Mouse (Mus musculus) small intestine, adult 2 months (tissue): ENCODE results near the gene Ubqln4. TPM values are rescaled to one million over a fixed set of nuclear protein-coding genes. Genes with fewer than 3 reads are reported as not detected.

ENCODE experiments used
- H3K27ac ChIP-seq: fragments of 200-500 bp; 2 replicates; pipeline ENCODE4 v1.5.1; 2012; ENCODE audit warnings: low read depth, low read length, control low read depth, inconsistent platforms; ENCODE audit not compliant: insufficient read depth
- H3K27me3 ChIP-seq: fragments of 200-500 bp; 2 replicates; pipeline ENCODE4 v1.6.1; 2012; ENCODE audit warnings: mild to moderate bottlenecking, moderate library complexity, low read length, inconsistent platforms; ENCODE audit not compliant: control insufficient read depth, insufficient read depth
- H3K36me3 ChIP-seq: fragments of 200-500 bp; 2 replicates; pipeline ENCODE4 v1.6.1; 2012; ENCODE audit warnings: mild to moderate bottlenecking, low read length, control low read depth, inconsistent platforms; ENCODE audit not compliant: control insufficient read depth, insufficient read depth
- H3K4me1 ChIP-seq: fragments of 200-500 bp; 2 replicates; pipeline ENCODE4 v1.6.1; 2012; ENCODE audit warnings: low read length, inconsistent platforms, mixed read lengths; ENCODE audit not compliant: control insufficient read depth, insufficient read depth, insufficient read length
- H3K4me3 ChIP-seq: fragments of 200-500 bp; 2 replicates; pipeline ENCODE4 v1.5.1; 2012; ENCODE audit warnings: low read depth, mild to moderate bottlenecking, control low read depth, inconsistent platforms, low read length, moderate library complexity
- CTCF ChIP-seq: fragments of 200-500 bp; IDR thresholded peaks from 2 replicates; pipeline ENCODE4 v1.5.1; 2012; ENCODE audit warnings: low read depth, mild to moderate bottlenecking, control low read depth, inconsistent platforms, low read length, moderate library complexity, mixed read lengths; ENCODE audit not compliant: insufficient replicate concordance, insufficient read length; ENCODE audit errors: extremely low read depth
- POLR2A ChIP-seq: fragments of 200-500 bp; IDR thresholded peaks from 2 replicates; pipeline ENCODE4 v1.6.1; 2012; ENCODE audit warnings: low read depth, mild to moderate bottlenecking, control low read depth, inconsistent platforms, low read length, moderate library complexity
- WGBS: fragments of 180-500 bp; shearing (Covaris S2); methylation state at CpG from one replicate; pipeline ENCODE4 v1.1.7; 2018; 5-methylcytosine and 5-hydroxymethylcytosine counted together
- polyA plus RNA-seq: library from polyadenylated mRNA; depleted of rRNA; stranded (reverse); fragments of >200 nt; gene quantifications from 2 replicates; pipeline ENCODE4 v1.2.3, GENCODE M21; 2012

The Ubqln4 gene
- polyA plus RNA-seq, 1 experiment: 35.4 TPM

DNA sequence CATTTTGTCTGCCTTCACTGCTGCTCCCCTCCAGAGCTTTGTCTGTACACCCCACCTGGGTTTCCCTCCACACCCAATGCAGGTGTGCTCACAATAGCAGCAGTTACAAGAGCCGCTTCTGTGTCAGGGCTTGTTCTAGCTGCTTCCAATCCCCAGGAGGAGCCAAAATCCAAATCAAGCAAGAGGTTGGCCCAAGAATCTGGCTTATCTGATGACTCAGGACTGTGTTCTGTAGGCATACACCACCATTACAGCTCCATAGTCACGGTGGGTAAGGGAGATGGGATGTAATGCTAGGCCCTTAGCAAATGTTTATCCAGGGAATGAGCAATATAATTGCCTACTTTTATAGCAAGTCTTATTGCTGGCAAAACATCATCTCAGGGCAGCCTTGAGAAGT lies 37.2 kb upstream of the Ubqln4 start:
- H3K27me3 ChIP-seq: no peaks in the 10 kb centered on the region
- H3K4me1 ChIP-seq: peaks cover 47% of the 10 kb centered on the region
- H3K36me3 ChIP-seq: no peaks in the 10 kb centered on the region
- TF ChIP-seq CTCF (no peak), POLR2A (no peak)
- H3K4me3 ChIP-seq: no peak overlapping the region
- H3K27ac ChIP-seq: no peak overlapping the region
- WGBS: 43% methylated on average over 2 of the region's 2 CpGs

DNA sequence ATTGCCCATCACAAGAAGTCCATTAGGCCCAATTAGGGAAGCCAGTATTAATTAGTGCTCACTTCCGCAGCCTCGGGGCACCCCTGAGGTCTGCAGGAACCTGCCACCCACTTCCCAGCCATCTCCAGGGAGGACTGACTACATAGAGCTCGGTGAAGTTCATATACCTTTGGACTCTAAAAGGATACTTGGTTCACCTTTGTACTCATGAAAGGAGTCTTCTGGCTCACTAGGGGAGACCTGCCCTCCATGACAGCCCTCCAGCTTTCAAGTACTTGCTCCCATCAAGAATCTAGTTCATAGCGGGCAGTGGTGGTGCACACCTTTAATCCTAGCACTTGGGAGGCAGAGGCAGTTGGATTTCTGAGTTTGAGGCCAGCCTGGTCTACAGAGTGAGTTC lies 35.1 kb upstream of the Ubqln4 start:
- H3K27ac ChIP-seq: no peak overlapping the region
- H3K4me1 ChIP-seq: peaks cover 30% of the 10 kb centered on the region
- TF ChIP-seq POLR2A: no peak
- 79% methylated on average over 4 of the region's 4 CpGs for WGBS
- H3K4me3 ChIP-seq: no peak overlapping the region
- no peaks in the 10 kb centered on the region for H3K36me3 ChIP-seq
- H3K27me3 ChIP-seq: no peaks in the 10 kb centered on the region

DNA sequence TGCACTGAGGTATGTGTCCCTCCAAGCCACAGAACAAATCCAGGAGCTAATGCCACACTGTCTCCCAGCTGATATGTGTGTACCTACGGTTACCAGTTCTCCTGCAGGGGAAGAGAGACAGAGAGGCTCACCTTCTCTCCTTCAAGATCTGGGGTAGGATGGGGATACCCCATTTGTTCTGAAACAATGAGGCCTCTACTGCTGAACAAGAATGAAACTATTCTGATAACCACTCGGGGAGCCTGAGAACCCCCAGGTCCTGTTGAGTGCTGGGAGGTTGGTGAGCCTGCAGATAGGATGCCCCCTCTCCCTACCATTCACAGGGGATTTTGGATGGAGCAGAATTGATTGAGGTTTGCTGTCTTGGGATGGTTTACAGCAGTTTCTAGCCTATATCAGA lies 33.5 kb upstream of the Ubqln4 start:
- Histone ChIP-seq H3K36me3 (no peaks in the 10 kb centered on the region), H3K4me1 (peaks cover 15% of the 10 kb centered on the region; the same call in 1 of the 2 replicates), H3K27ac (no peak overlapping the region), H3K27me3 (no peaks in the 10 kb centered on the region), H3K4me3 (no peak overlapping the region)
- TF ChIP-seq POLR2A (no peak), CTCF (no peak)
- 82% methylated on average over 2 of the region's 2 CpGs for whole genome bisulfite sequencing

DNA sequence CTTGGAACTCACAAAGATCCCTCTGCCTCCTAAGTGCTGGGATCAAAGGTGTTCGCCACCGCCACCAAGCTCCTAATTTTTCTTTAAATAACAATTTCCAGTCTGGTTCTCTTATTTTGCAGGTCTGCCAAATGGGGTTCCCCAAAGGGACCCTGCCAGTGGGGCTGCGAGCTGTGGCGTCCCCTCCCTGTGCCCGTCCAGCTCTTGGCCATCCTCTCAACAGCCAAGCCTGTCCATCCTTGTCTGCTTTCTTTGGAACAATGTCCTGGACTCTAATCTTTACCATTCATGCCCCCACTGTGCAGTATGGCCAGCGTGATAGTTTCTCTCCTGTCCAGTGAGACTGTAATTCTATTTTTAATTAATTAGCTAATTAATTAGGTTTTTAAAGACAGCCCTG lies 32.4 kb upstream of the Ubqln4 start:
- WGBS: 94% methylated on average over 6 of the region's 6 CpGs
- H3K27me3 ChIP-seq: no peaks in the 10 kb centered on the region
- H3K4me3 ChIP-seq: no peak overlapping the region
- H3K36me3 ChIP-seq: no peaks in the 10 kb centered on the region
- no peak overlapping the region for H3K27ac ChIP-seq
- TF ChIP-seq POLR2A (no peak), CTCF (no peak)
- peaks cover 6% of the 10 kb centered on the region; the same call in 1 of the 2 replicates for H3K4me1 ChIP-seq

DNA sequence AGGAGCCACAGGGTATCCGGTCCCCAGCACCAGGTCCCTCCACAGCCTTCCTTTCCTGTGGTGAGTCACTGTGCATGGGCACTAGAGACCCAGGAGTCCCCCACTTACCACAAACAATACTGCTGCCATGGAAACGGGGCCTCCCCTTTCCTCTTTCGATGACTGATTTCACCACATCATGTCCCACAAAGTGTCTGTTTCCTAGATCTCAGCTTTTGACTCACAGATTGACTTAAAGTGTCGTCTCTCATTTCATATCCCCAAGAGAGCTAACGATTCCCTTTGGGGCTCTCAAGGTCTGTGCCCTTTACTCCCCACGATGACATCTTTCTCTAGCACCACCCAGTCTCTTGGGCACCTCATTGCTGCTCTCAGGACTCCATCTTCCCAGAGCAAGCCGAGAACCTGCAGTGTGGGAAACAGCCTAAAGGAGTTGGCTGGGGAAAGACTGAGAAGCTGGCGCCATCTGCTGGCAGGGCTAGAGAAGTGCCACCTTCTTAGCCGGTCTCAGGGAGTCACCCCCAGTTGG lies 31.7 kb upstream of the Ubqln4 start:
- Histone ChIP-seq H3K27ac (no peak overlapping the region), H3K27me3 (no peaks in the 10 kb centered on the region), H3K4me1 (peaks cover 3% of the 10 kb centered on the region; the same call in 1 of the 2 replicates), H3K4me3 (no peak overlapping the region), H3K36me3 (no peaks in the 10 kb centered on the region)
- 26% methylated on average over 9 of the region's 9 CpGs for WGBS
- no peak for TF ChIP-seq POLR2A
- TF ChIP-seq CTCF: peak; percentile 98

DNA sequence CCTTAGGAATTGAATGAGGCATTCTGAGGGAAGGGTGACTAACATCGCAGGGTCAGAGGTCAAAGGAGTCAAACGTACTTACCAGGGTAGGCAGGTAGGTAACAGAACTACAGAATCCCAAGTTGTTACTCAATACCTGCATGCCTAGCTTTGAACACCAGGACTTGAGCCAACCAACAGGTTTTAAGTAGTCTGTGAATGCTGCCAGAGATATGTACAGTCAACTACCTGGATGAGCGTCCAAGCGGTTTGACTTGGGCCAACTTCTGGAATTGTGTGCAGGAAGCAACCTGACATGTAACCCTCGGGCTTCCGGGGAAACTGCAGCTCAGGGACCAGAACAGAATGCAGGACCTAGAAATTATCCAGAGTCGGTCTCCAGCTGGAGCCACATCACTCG lies 30.5 kb upstream of the Ubqln4 start:
- no peak for TF ChIP-seq CTCF
- TF ChIP-seq POLR2A: no peak
- H3K27ac ChIP-seq: no peak overlapping the region
- WGBS: 77% methylated on average over 8 of the region's 8 CpGs
- H3K36me3 ChIP-seq: no peaks in the 10 kb centered on the region
- H3K4me3 ChIP-seq: no peak overlapping the region
- no peaks in the 10 kb centered on the region for H3K27me3 ChIP-seq
- H3K4me1 ChIP-seq: peaks cover 3% of the 10 kb centered on the region; the same call in 1 of the 2 replicates

DNA sequence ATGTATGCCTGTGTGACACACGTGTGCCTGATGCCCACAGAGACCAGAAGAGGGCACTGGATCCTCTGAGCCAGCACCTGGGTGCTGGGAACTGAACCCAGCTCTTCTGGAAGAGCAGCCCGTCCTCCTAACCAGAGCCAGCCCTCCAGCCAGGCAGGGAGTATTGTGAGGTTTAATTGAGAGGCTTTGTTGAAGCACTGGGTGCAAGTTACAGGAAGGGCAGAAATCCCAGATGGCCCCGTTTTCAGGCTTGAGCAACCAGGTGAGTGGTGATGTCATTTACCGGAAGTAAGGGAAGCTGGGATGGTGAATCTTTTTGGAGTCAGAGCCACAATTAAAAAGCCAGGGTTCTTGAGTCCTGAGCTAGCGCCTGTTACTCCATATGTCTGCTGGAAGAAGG lies 28.5 kb upstream of the Ubqln4 start:
- TF ChIP-seq CTCF (no peak), POLR2A (no peak)
- 87% methylated on average over 5 of the region's 5 CpGs for WGBS
- H3K4me3 ChIP-seq: no peak overlapping the region

More for the DNA sequence above, 28.5 kb upstream of the Ubqln4 start:
- Histone ChIP-seq H3K36me3 (no peaks in the 10 kb centered on the region), H3K27ac (no peak overlapping the region), H3K27me3 (no peaks in the 10 kb centered on the region), H3K4me1 (no peaks in the 10 kb centered on the region)
